Mouse (Mus musculus) embryonic facial prominence, embryonic 12.5 days (tissue): ENCODE data around the gene Ptgdr2. TPM values are rescaled to one million over a fixed set of nuclear protein-coding genes. Genes with fewer than 3 reads are reported as not detected.

Experiments
- ATAC-seq: fragments of 200-750 bp; cut with Nextera tagmentation; 2 replicates; pipeline ENCODE4 v1.8.0; 2017; ENCODE audit not compliant: insufficient number of reproducible peaks, insufficient read depth, low FRiP score, low TSS enrichment
- H3K27ac ChIP-seq: fragments of 300-500 bp; sonication (generic); 2 replicates; pipeline ENCODE4 v1.5.1; 2016; ENCODE audit warnings: mild to moderate bottlenecking
- H3K27me3 ChIP-seq: fragments of 300-500 bp; sonication (generic); 2 replicates; pipeline ENCODE4 v1.6.1; 2016; ENCODE audit warnings: mild to moderate bottlenecking, moderate library complexity
- H3K36me3 ChIP-seq: fragments of 300-500 bp; sonication (generic); 2 replicates; pipeline ENCODE4 v1.6.1; 2016; ENCODE audit warnings: mild to moderate bottlenecking
- H3K4me1 ChIP-seq: fragments of 300-500 bp; sonication (generic); 2 replicates; pipeline ENCODE4 v1.6.1; 2016
- H3K4me2 ChIP-seq: fragments of 300-500 bp; sonication (generic); replicated peaks from 2 replicates; pipeline ENCODE4 v1.6.1; 2016; ENCODE audit warnings: mild to moderate bottlenecking, moderate library complexity
- H3K4me3 ChIP-seq: fragments of 300-500 bp; sonication (generic); 2 replicates; pipeline ENCODE4 v1.5.1; 2016; ENCODE audit warnings: mild to moderate bottlenecking
- H3K9ac ChIP-seq: fragments of 300-500 bp; sonication (generic); 2 replicates; pipeline ENCODE4 v1.6.1; 2016; ENCODE audit warnings: mild to moderate bottlenecking, moderate library complexity
- H3K9me3 ChIP-seq: fragments of 300-500 bp; sonication (generic); 2 replicates; pipeline ENCODE4 v1.6.1; 2016; ENCODE audit warnings: mild to moderate bottlenecking, moderate library complexity
- WGBS: fragments of 180-500 bp; shearing (Covaris S2); methylation state at CpG from one replicate; pipeline ENCODE4 v1.1.7; 2016; 5-methylcytosine and 5-hydroxymethylcytosine counted together
- polyA plus RNA-seq: library from polyadenylated mRNA; unstranded; fragments of >200 nt; fragmentation: Nextera tagmentation; extraction: Ambion mirVana; gene quantifications from 2 replicates; pipeline ENCODE4 v1.2.1, GENCODE M21; 2016

Gene Ptgdr2
- polyA plus RNA-seq, 1 experiment from 2014 or later = 0.18 TPM

- peak; percentile 60; the same call in 1 of the 2 replicates for ATAC-seq
- WGBS = 33% methylated on average over 11 of the region's 11 CpGs
- H3K4me3 ChIP-seq = no peak overlapping the region
- H3K27me3 ChIP-seq = no peaks in the 10 kb centered on the region
- no peaks in the 10 kb centered on the region for H3K4me1 ChIP-seq
- H3K4me2 ChIP-seq = 0 out of 2 replicates have a peak overlapping the region, but pooled peaks have one; percentile 22
- H3K9ac ChIP-seq = no peak overlapping the region
- no peak overlapping the region for H3K27ac ChIP-seq
- no peaks in the 10 kb centered on the region for H3K36me3 ChIP-seq
- H3K9me3 ChIP-seq = no peaks in the 10 kb centered on the region
Measured at GRCm38 (mm10) chr19:10959085-10959977, 22.4 kb downstream of the Ptgdr2 start.

GRCm38 (mm10) chr19:10959978-10960346 lies 23.0 kb downstream of the Ptgdr2 start:
- Histone ChIP-seq H3K9ac (no peak overlapping the region), H3K27me3 (no peaks in the 10 kb centered on the region), H3K4me1 (no peaks in the 10 kb centered on the region), H3K36me3 (no peaks in the 10 kb centered on the region), H3K9me3 (no peaks in the 10 kb centered on the region), H3K27ac (no peak overlapping the region), H3K4me2 (0 out of 2 replicates have a peak overlapping the region, but pooled peaks have one; percentile 22), H3K4me3 (no peak overlapping the region)
- no peak; the same call in 1 of the 2 replicates for ATAC-seq
- 50% methylated on average over 12 of the region's 12 CpGs for WGBS

GRCm38 (mm10) chr19:10965721-10966120 lies 28.8 kb downstream of the Ptgdr2 start:
- Histone ChIP-seq H3K4me1 (no peaks in the 10 kb centered on the region), H3K27ac (no peak overlapping the region), H3K4me2 (no peak overlapping the region), H3K27me3 (no peaks in the 10 kb centered on the region), H3K9me3 (no peaks in the 10 kb centered on the region), H3K36me3 (no peaks in the 10 kb centered on the region), H3K9ac (no peak overlapping the region), H3K4me3 (no peak overlapping the region)
- ATAC-seq = no peak
- WGBS = 91% methylated on average over 7 of the region's 7 CpGs

- 93% methylated on average over 7 of the region's 7 CpGs for WGBS
- ATAC-seq = no peak
- H3K4me1 ChIP-seq = no peaks in the 10 kb centered on the region
- no peak overlapping the region for H3K4me2 ChIP-seq
- H3K9ac ChIP-seq = no peak overlapping the region
- no peak overlapping the region for H3K4me3 ChIP-seq
- no peaks in the 10 kb centered on the region for H3K9me3 ChIP-seq
- no peaks in the 10 kb centered on the region for H3K36me3 ChIP-seq
- H3K27me3 ChIP-seq = no peaks in the 10 kb centered on the region
- H3K27ac ChIP-seq = no peak overlapping the region
Measured at GRCm38 (mm10) chr19:10968578-10968977, 31.6 kb downstream of the Ptgdr2 start.

- ATAC-seq = no peak
- Histone ChIP-seq H3K4me1 (no peaks in the 10 kb centered on the region), H3K27ac (no peak overlapping the region), H3K36me3 (no peaks in the 10 kb centered on the region), H3K4me3 (no peak overlapping the region), H3K9me3 (no peaks in the 10 kb centered on the region), H3K4me2 (no peak overlapping the region), H3K27me3 (no peaks in the 10 kb centered on the region), H3K9ac (no peak overlapping the region)
- WGBS = 74% methylated on average over 3 of the region's 3 CpGs
Measured at GRCm38 (mm10) chr19:10970457-10970856, 33.5 kb downstream of the Ptgdr2 start.

- no peaks in the 10 kb centered on the region for H3K36me3 ChIP-seq
- no peaks in the 10 kb centered on the region for H3K27me3 ChIP-seq
- no peak for ATAC-seq
- H3K9me3 ChIP-seq = no peaks in the 10 kb centered on the region
- 41% methylated on average over 3 of the region's 3 CpGs for WGBS
- H3K4me2 ChIP-seq = no peak overlapping the region
- H3K4me1 ChIP-seq = no peaks in the 10 kb centered on the region
- H3K4me3 ChIP-seq = no peak overlapping the region
- no peak overlapping the region for H3K27ac ChIP-seq
- H3K9ac ChIP-seq = no peak overlapping the region
Measured at GRCm38 (mm10) chr19:10972660-10973059, 35.7 kb downstream of the Ptgdr2 start.

GRCm38 (mm10) chr19:10973187-10973586 lies 36.2 kb downstream of the Ptgdr2 start:
- Histone ChIP-seq H3K4me1 (no peaks in the 10 kb centered on the region), H3K9me3 (no peaks in the 10 kb centered on the region), H3K27me3 (no peaks in the 10 kb centered on the region), H3K27ac (no peak overlapping the region), H3K4me2 (no peak overlapping the region), H3K36me3 (no peaks in the 10 kb centered on the region), H3K9ac (no peak overlapping the region), H3K4me3 (no peak overlapping the region)
- ATAC-seq = no peak
- WGBS = 72% methylated on average over 2 of the region's 2 CpGs

- no peak within 1 kb of the TSS for H3K9ac ChIP-seq
- H3K9me3 ChIP-seq = no peaks in the 10 kb centered on the region
- H3K27ac ChIP-seq = no peak within 1 kb of the TSS
- no peaks in the 10 kb centered on the region for H3K27me3 ChIP-seq
- no peak for ATAC-seq
- H3K36me3 ChIP-seq = no peaks in the 10 kb centered on the region
- no peak within 1 kb of the TSS for H3K4me2 ChIP-seq
- no peaks in the 10 kb centered on the region for H3K4me1 ChIP-seq
- H3K4me3 ChIP-seq = no peak within 1 kb of the TSS
- WGBS = 42% methylated on average over 4 of the region's 4 CpGs
Measured at GRCm38 (mm10) chr19:10974238-10974865, 37.4 kb downstream of the Ptgdr2 start, which contains the start of gene Ms4a10. Gene Ms4a10 (minus strand): TSS chr19:10974670.

- no peak overlapping the region for H3K4me2 ChIP-seq
- H3K27ac ChIP-seq = no peak overlapping the region
- no peaks in the 10 kb centered on the region for H3K9me3 ChIP-seq
- H3K4me3 ChIP-seq = no peak overlapping the region
- WGBS = 69% methylated on average over 2 of the region's 2 CpGs
- H3K27me3 ChIP-seq = no peaks in the 10 kb centered on the region
- no peaks in the 10 kb centered on the region; the same call in 1 of the 2 replicates for H3K4me1 ChIP-seq
- no peak for ATAC-seq
- H3K36me3 ChIP-seq = no peaks in the 10 kb centered on the region
- no peak overlapping the region for H3K9ac ChIP-seq
Measured at GRCm38 (mm10) chr19:10975187-10975586, 38.2 kb downstream of the Ptgdr2 start.

- Histone ChIP-seq H3K27me3 (no peaks in the 10 kb centered on the region), H3K4me1 (no peaks in the 10 kb centered on the region; the same call in 1 of the 2 replicates), H3K27ac (no peak overlapping the region), H3K36me3 (no peaks in the 10 kb centered on the region), H3K4me3 (no peak overlapping the region), H3K9ac (no peak overlapping the region), H3K9me3 (no peaks in the 10 kb centered on the region), H3K4me2 (no peak overlapping the region)
- ATAC-seq = no peak
- 51% methylated on average over 4 of the region's 4 CpGs for WGBS
Measured at GRCm38 (mm10) chr19:10976318-10976717, 39.4 kb downstream of the Ptgdr2 start.

GRCm38 (mm10) chr19:10979184-10980168 lies 42.5 kb downstream of the Ptgdr2 start:
- H3K27ac ChIP-seq = no peak overlapping the region
- H3K36me3 ChIP-seq = no peaks in the 10 kb centered on the region
- H3K4me2 ChIP-seq = no peak overlapping the region; the same call in 1 of the 2 replicates
- 13% methylated on average over 18 of the region's 18 CpGs for WGBS
- ATAC-seq = no peak
- H3K4me3 ChIP-seq = no peak overlapping the region
- no peak overlapping the region for H3K9ac ChIP-seq
- H3K4me1 ChIP-seq = no peaks in the 10 kb centered on the region; the same call in 1 of the 2 replicates
- H3K9me3 ChIP-seq = no peaks in the 10 kb centered on the region
- no peaks in the 10 kb centered on the region for H3K27me3 ChIP-seq
